14 mouse cellular contexts compared by ENCODE assay signal in genomic region chr1:137374641-137375040, GRCm38 (mm10).
DNase-seq lines count a peak whose midpoint lies in the region; ATAC-seq lines count a peak whose summit lies in the region.
"Had no signal": no experiment of that assay in that cellular context is flagged by ENCODE, and none has a peak within 500 bp of the region (broad histone marks: within the 10 kb centered on the region; RNA-seq: fewer than 3 reads in every experiment).

No protein-coding gene starts in this region.

- peak; percentile 10 to 22 for DNase-seq in cerebellum, postnatal 14 days
- no peak for DNase-seq in cerebellum, adult 9-11 months
- DNase-seq in kidney, adult 18-20 months: no peak
- DNase-seq in embryo, embryonic 9.5 days (ENCODE audit: extremely low spot score): peak; percentile 38
- no peak for DNase-seq in spleen, postnatal 10 days (ENCODE audit: low spot score in 2 of 2)
- DNase-seq: cerebellum, adult 11 months; layer of hippocampus, adult 9-11 months; right cerebral cortex, postnatal 14 days had no signal

- H3K27ac ChIP-seq in kidney, embryonic 16.5 days (ENCODE audit: low read length): no peak overlapping the region
- peak overlapping the region; percentile 69 for H3K27ac ChIP-seq in limb, embryonic 12.5 days
- no peak overlapping the region for H3K27ac ChIP-seq in liver, embryonic 12.5 days
- H3K27ac ChIP-seq: liver, embryonic 14.5 days; macrophage had no signal

- no peaks in the 10 kb centered on the region for H3K9me3 ChIP-seq in kidney, embryonic 16.5 days (ENCODE audit: low read length)
- H3K9me3 ChIP-seq in limb, embryonic 12.5 days: no peaks in the 10 kb centered on the region
- no peaks in the 10 kb centered on the region for H3K9me3 ChIP-seq in liver, embryonic 12.5 days (replicated peaks)

- H3K4me2 ChIP-seq in kidney, embryonic 16.5 days (replicated peaks; ENCODE audit: low read depth, low read length): no peak overlapping the region
- no peak overlapping the region for H3K4me2 ChIP-seq in limb, embryonic 12.5 days
- H3K4me2 ChIP-seq in liver, embryonic 12.5 days: no peak overlapping the region

- no peak overlapping the region for H3K4me3 ChIP-seq in kidney, embryonic 16.5 days (ENCODE audit: low read length)
- H3K4me3 ChIP-seq in limb, embryonic 12.5 days (replicated peaks): no peak overlapping the region
- no peak overlapping the region for H3K4me3 ChIP-seq in liver, embryonic 12.5 days
- H3K4me3 ChIP-seq: erythroblast, embryonic 14.5 days had no signal

- ATAC-seq in kidney, embryonic 16.5 days (ENCODE audit: low FRiP score, low TSS enrichment): 0 out of 2 replicates have a peak, but pooled peaks have one; percentile 32
- ATAC-seq in limb, embryonic 12.5 days (ENCODE audit: insufficient number of reproducible peaks, insufficient read depth, low FRiP score, low TSS enrichment, low read depth): no peak
- ATAC-seq in liver, embryonic 12.5 days: no peak

- H3K4me1 ChIP-seq in kidney, embryonic 16.5 days (ENCODE audit: insufficient read depth, low read length): peaks cover 14% of the 10 kb centered on the region
- H3K4me1 ChIP-seq in limb, embryonic 12.5 days (replicated peaks): peaks cover 44% of the 10 kb centered on the region
- H3K4me1 ChIP-seq in liver, embryonic 12.5 days: no peaks in the 10 kb centered on the region

- WGBS in kidney, embryonic 16.5 days: 62% methylated on average over 4 of the region's 4 CpGs
- 76% methylated on average over 4 of the region's 4 CpGs for WGBS in limb, embryonic 12.5 days
- WGBS in liver, embryonic 12.5 days (ENCODE audit: insufficient replicate concordance): 65% methylated on average over 4 of the region's 4 CpGs

- no peaks in the 10 kb centered on the region for H3K36me3 ChIP-seq in kidney, embryonic 16.5 days (ENCODE audit: insufficient read depth, low read length)
- no peaks in the 10 kb centered on the region for H3K36me3 ChIP-seq in limb, embryonic 12.5 days
- no peaks in the 10 kb centered on the region for H3K36me3 ChIP-seq in liver, embryonic 12.5 days

- no peak overlapping the region for H3K9ac ChIP-seq in kidney, embryonic 16.5 days (replicated peaks; ENCODE audit: low read length)
- no peak overlapping the region for H3K9ac ChIP-seq in limb, embryonic 12.5 days (replicated peaks)
- no peak overlapping the region for H3K9ac ChIP-seq in liver, embryonic 12.5 days
- H3K9ac ChIP-seq: liver, embryonic 14.5 days had no signal

- H3K27me3 ChIP-seq in kidney, embryonic 16.5 days (ENCODE audit: insufficient read depth, low read length): no peaks in the 10 kb centered on the region
- H3K27me3 ChIP-seq in limb, embryonic 12.5 days: no peaks in the 10 kb centered on the region; the same call in 1 of the 2 replicates
- no peaks in the 10 kb centered on the region for H3K27me3 ChIP-seq in liver, embryonic 12.5 days (replicated peaks)

Comparison
In these comparisons a context has a peak if more than half of its experiments do, and no peak if none do; other contexts are left out.
1. DNase-seq: peak in cerebellum, postnatal 14 days (2 of 2) and embryo, embryonic 9.5 days (single experiment); none in cerebellum, adult 9-11 months (single experiment), kidney, adult 18-20 months (single experiment) and spleen, postnatal 10 days (0 of 2).